Mouse (Mus musculus) midbrain, embryonic 14.5 days (tissue): ENCODE measurements around the gene Ttc39d. TPM values are rescaled to one million over a fixed set of nuclear protein-coding genes. Genes with fewer than 3 reads are reported as not detected.
"Not testable (repeated sequence)": the region's sequence is repeated elsewhere in the genome, so short reads cannot be mapped to it uniquely, and the experiment has no call there.

Experiments
- ATAC-seq: fragments of 200-750 bp; cut with Nextera tagmentation; 2 replicates; pipeline ENCODE4 v1.8.0; 2017; ENCODE audit warnings: moderate number of reproducible peaks, moderate library complexity; ENCODE audit not compliant: low FRiP score, low TSS enrichment
- DNase-seq: peaks from one replicate; pipeline ENCODE4 v3.0.0-alpha.2; 2015
- H3K27ac ChIP-seq: fragments of 300-500 bp; sonication (generic); replicated peaks from 2 replicates; pipeline ENCODE4 v1.5.1; 2014; ENCODE audit warnings: mild to moderate bottlenecking, low read depth, low read length, moderate library complexity
- H3K27me3 ChIP-seq: fragments of 300-500 bp; sonication (generic); 2 replicates; pipeline ENCODE4 v1.6.1; 2014; ENCODE audit warnings: low read length, control low read depth, mixed read lengths; ENCODE audit not compliant: control insufficient read depth, insufficient read depth
- H3K36me3 ChIP-seq: fragments of 300-500 bp; sonication (generic); 2 replicates; pipeline ENCODE4 v1.6.1; 2014; ENCODE audit warnings: low read length, control low read depth; ENCODE audit not compliant: control insufficient read depth, insufficient read depth
- H3K4me1 ChIP-seq: fragments of 300-500 bp; sonication (generic); 2 replicates; pipeline ENCODE4 v1.6.1; 2014; ENCODE audit warnings: mild to moderate bottlenecking, antibody characterized with exemption, low read length, control low read depth; ENCODE audit not compliant: control insufficient read depth, insufficient read depth
- H3K4me2 ChIP-seq: fragments of 300-500 bp; sonication (generic); 2 replicates; pipeline ENCODE4 v1.6.1; 2014; ENCODE audit warnings: mild to moderate bottlenecking, low read length, moderate library complexity
- H3K4me3 ChIP-seq: fragments of 300-500 bp; sonication (generic); replicated peaks from 2 replicates; pipeline ENCODE4 v1.5.1; 2014; ENCODE audit warnings: low read depth, low read length
- H3K9ac ChIP-seq: fragments of 300-500 bp; sonication (generic); replicated peaks from 2 replicates; pipeline ENCODE4 v1.6.1; 2014; ENCODE audit warnings: mild to moderate bottlenecking, low read length, moderate library complexity
- H3K9me3 ChIP-seq: fragments of 300-500 bp; sonication (generic); 2 replicates; pipeline ENCODE4 v1.6.1; 2016; ENCODE audit warnings: low read length, control low read depth, mixed read lengths; ENCODE audit not compliant: control insufficient read depth
- WGBS: fragments of 180-500 bp; shearing (Covaris S2); extraction: QIAGEN DNeasy Blood & Tissue Kit; methylation state at CpG from one replicate; pipeline ENCODE4 v1.1.7; 2014; 5-methylcytosine and 5-hydroxymethylcytosine counted together
- polyA plus RNA-seq: library from polyadenylated mRNA; unstranded; fragments of >200 nt; fragmentation: Nextera tagmentation; extraction: Ambion mirVana; gene quantifications from 2 replicates; pipeline ENCODE4 v1.2.1, GENCODE M21; 2014

The Ttc39d gene
- polyA plus RNA-seq, 1 experiment from 2014 or later = 0.11 TPM

DNA sequence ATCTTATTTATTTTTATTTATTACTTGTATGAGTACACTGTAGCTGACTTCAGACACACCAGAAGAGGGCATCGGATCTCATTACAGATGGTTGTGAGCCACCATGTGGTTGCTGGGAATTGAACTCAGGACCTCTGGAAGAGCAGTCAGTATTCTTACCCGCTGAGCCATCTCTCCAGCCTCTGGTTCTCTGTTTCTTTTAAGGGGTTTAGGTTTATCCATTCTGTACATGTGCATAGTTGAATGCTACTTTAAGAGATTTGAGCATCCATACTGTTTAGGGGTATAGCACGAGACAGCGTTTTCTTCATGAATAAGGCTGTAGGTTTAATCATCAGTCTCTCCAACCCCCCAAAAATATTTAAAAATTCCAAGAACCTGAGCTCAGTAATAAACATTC, 6.7 kb downstream of the Ttc39d start:
- H3K4me1 ChIP-seq, DNase-seq, H3K36me3 ChIP-seq, H3K27me3 ChIP-seq, H3K27ac ChIP-seq, H3K9ac ChIP-seq, H3K9me3 ChIP-seq, H3K4me3 ChIP-seq, ATAC-seq, H3K4me2 ChIP-seq: not testable (repeated sequence)
- WGBS = 88% methylated on average over 4 of the region's 4 CpGs

DNA sequence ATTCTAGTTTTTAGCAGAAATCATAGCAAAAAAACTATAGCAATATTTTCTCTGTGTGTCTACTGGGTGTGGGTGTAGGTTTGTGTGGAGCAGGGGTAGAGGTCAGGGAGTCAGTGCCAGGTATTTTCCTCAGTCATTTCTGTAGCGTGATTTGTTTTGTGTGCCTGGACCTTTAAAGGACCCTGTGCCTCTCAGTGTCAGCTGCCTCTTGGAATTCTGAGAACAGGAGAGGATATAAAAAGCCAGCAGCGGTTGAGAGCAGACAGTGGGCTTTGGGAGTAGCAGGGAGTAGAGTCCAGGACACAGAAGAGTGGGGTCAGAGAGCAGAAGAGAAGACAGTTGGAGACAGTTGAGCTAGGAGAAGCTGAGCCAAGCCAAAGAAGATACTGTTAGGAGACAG, 12.9 kb downstream of the Ttc39d start:
- no peak overlapping the region for H3K27ac ChIP-seq
- H3K9me3 ChIP-seq = no peaks in the 10 kb centered on the region
- no peaks in the 10 kb centered on the region for H3K27me3 ChIP-seq
- no peak overlapping the region for H3K9ac ChIP-seq
- WGBS = 78% methylated on average over 2 of the region's 2 CpGs
- no peak overlapping the region for H3K4me2 ChIP-seq
- ATAC-seq (no peak), DNase-seq (no peak)
- H3K4me3 ChIP-seq = no peak overlapping the region
- no peaks in the 10 kb centered on the region for H3K36me3 ChIP-seq
- peaks cover 3% of the 10 kb centered on the region; the same call in 1 of the 2 replicates for H3K4me1 ChIP-seq

DNA sequence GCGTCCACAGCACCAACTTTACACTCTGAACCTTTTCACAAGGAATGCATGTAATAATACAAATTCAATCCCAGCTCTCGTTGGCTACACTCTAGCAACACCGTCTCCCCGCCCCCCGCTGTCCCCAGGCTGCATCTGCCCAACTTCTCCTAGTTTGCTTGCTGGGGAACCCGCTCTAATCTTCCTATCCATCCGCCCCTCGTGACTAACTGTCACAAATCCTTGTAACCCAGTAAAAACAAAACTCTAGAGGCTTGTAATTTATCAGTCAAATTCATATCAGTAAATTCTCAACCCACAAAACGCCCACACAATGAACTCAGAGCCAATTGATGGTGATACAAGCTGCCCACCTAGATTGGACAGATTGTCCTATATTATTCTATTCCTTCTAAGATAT, 13.9 kb downstream of the Ttc39d start:
- Histone ChIP-seq H3K27me3 (no peaks in the 10 kb centered on the region), H3K36me3 (no peaks in the 10 kb centered on the region), H3K4me3 (no peak overlapping the region), H3K4me2 (no peak overlapping the region), H3K9me3 (no peaks in the 10 kb centered on the region), H3K27ac (no peak overlapping the region), H3K4me1 (peaks cover 3% of the 10 kb centered on the region; the same call in 1 of the 2 replicates), H3K9ac (no peak overlapping the region)
- DNase-seq = no peak
- no peak for ATAC-seq
- WGBS = 75% methylated on average over 9 of the region's 9 CpGs

DNA sequence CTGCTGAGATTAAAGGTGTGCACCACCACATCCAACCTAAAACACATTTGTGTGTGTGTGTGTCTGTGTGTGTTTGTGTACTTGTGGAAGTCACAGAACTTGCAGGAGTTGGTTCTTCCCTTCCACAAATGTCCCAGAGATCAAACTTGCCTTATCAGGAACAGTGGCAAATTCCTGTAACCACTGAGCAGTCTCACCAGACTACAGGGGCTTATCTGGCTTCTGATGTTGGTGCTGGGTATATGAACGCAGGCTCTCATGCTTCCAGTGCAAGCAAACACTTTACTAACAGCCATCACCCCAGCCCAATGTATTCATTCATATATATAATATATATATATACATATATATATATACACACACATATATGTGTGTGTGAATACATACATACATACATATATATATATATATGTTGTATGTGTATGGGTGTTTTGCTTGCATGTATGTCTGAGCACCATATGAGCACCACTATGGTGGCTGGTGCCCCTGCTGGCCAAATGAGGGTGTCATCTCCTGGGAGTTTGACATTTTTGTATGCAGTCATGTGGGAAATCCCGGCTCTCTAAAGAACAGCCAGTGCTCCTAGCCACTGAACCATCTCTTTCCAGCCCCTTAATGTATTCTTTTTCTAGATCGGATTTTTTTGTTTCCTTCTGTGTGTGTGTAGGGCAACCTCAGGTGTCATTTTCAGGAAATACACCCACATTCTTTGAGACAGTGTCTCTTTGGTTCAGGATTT, 14.8 kb downstream of the Ttc39d start:
- Histone ChIP-seq H3K27me3 (no peaks in the 10 kb centered on the region), H3K4me1 (peaks cover 3% of the 10 kb centered on the region; the same call in 1 of the 2 replicates), H3K27ac (no peak overlapping the region), H3K36me3 (no peaks in the 10 kb centered on the region; the same call in 1 of the 2 replicates), H3K9ac (no peak overlapping the region), H3K4me3 (no peak overlapping the region), H3K4me2 (no peak overlapping the region), H3K9me3 (no peaks in the 10 kb centered on the region)
- 57% methylated on average over 3 of the region's 3 CpGs for WGBS
- no peak for ATAC-seq
- peak; percentile 27 for DNase-seq

DNA sequence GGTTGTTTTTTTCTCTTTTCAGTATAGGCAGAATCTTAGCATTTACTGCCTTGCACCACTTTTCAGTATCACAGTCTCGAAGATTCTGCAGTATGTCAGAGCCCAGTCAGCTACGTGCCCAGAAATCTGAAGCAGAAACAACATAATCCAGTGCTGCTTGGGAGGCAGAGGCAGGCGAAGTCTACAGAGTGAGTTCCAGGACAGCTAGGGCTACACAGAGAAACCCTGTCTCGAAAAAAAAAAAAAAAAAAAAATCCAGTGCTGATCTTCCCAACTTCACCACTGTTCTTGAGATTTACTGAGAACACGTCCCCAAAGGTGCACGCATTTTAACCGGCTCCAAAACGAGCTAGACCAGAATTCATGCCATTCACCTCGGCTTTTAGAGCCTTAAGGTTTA, 16.6 kb downstream of the Ttc39d start:
- Histone ChIP-seq H3K9me3 (no peaks in the 10 kb centered on the region), H3K27ac (peak overlapping the region; percentile 75), H3K4me3 (peak overlapping the region; percentile 54), H3K4me2 (peak overlapping the region; percentile 73), H3K36me3 (no peaks in the 10 kb centered on the region; the same call in 1 of the 2 replicates), H3K9ac (peak overlapping the region; percentile 62), H3K4me1 (peaks cover 3% of the 10 kb centered on the region; the same call in 1 of the 2 replicates), H3K27me3 (no peaks in the 10 kb centered on the region)
- ATAC-seq = peak; percentile 29; the same call in 1 of the 2 replicates
- DNase-seq = no peak
- 8% methylated on average over 9 of the region's 9 CpGs for WGBS

DNA sequence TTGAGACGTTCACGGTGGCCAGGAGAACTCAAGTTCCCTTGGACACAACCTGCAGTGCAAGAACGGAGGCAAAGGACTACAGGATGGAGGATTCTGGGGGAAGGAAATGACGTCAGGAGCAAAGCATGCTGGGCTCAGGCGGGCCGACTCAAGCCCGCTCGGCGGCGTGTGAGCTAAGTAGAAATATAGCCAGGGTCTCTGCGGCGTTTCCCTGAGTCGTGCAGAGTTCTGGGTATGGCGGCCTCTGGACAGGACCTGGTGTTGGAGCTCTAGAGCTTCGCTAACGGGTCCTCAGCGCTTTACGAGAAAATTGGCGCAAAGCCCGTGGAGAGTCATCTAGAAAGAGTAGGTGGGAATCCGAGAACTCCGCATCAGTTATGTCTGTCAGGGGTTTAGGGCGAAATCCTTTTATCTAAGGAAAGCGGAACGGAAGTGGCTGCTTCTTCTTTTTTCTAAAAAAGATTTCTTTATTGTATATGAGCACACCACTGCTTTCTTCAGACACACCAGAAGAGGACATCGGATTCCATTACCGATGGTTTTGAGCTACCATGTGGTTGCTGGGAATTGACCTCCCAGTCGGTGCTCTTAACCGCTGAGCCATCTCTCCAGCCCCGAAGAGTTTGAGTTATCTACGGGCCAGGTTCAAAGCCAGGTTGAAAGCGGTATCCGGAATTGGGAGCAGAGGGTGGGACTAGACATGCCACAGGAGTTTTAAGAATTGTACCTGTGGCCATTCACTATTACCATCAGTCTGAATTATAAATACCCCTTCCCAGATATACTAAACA, 17.3 kb downstream of the Ttc39d start, which contains the start of gene Gemin6:
Gene Gemin6, plus strand, starts transcription at position 116 of the 791 bp plus-strand sequence.
- Histone ChIP-seq H3K4me3 (peak within 1 kb of the TSS; percentile 54), H3K9ac (peak within 1 kb of the TSS; percentile 62), H3K4me1 (peaks cover 3% of the 10 kb centered on the region; the same call in 1 of the 2 replicates), H3K36me3 (peaks cover 3% of the 10 kb centered on the region; the same call in 1 of the 2 replicates), H3K27me3 (no peaks in the 10 kb centered on the region), H3K4me2 (peak within 1 kb of the TSS; percentile 73), H3K27ac (peak within 1 kb of the TSS; percentile 75), H3K9me3 (no peaks in the 10 kb centered on the region)
- ATAC-seq (peak; percentile 95), DNase-seq (peak; percentile 96)
- under 1% methylated on average over 33 of the region's 33 CpGs for WGBS

DNA sequence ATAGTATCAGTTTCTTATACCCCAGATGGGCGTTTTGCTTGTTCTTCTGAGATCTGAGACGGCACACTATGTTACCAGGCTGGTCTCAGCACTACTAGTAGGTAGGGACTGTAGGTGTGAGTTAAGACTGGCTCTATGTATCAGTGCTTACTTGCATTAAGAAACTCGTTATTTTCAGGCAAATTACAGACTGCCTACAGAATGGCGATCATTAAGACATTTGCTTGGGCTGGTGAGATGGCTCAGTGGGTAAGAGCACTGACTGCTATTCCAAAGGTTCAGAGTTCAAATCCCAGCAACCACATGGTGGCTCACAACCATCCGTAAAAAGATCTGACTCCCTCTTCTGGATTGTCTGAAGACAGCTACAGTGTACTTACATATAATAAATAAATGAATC, 17.9 kb downstream of the Ttc39d start:
- Histone ChIP-seq H3K27ac (peak overlapping the region; percentile 75), H3K4me2 (peak overlapping the region; percentile 73), H3K4me3 (peak overlapping the region; percentile 54), H3K9ac (peak overlapping the region; percentile 62)
- H3K9me3 ChIP-seq, H3K4me1 ChIP-seq, DNase-seq, ATAC-seq, H3K36me3 ChIP-seq, H3K27me3 ChIP-seq: not testable (repeated sequence)
- 61% methylated on average over 4 of the region's 5 CpGs for WGBS

DNA sequence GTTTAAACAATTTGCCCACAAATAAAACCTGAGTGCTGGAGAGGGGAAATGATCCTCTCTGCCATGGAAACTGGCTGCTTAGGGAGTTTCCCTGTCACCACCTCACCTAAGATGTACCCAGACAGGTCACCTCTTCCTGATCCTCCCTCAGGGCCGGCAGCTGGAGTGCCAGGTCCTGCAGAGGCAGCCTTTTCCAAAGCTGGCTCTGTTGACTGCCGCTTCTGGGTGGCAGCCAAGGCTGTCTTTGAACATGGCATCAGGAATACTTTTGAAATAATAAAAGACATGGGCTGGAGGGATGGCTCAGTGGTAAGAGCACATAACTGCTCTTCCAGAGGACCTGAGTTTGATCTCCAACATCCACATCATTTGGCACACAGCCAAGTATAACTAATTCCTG, 22.1 kb downstream of the Ttc39d start:
- ATAC-seq (no peak), DNase-seq (no peak)

More for the DNA sequence above, 22.1 kb downstream of the Ttc39d start:
- Histone ChIP-seq H3K4me1 (peaks cover 3% of the 10 kb centered on the region; the same call in 1 of the 2 replicates), H3K9ac (no peak overlapping the region), H3K9me3 (no peaks in the 10 kb centered on the region), H3K4me2 (no peak overlapping the region), H3K27ac (no peak overlapping the region), H3K36me3 (peaks cover 3% of the 10 kb centered on the region; the same call in 1 of the 2 replicates), H3K4me3 (no peak overlapping the region), H3K27me3 (no peaks in the 10 kb centered on the region)
- 86% methylated on average over 2 of the region's 2 CpGs for WGBS
